Mouse (Mus musculus): ENCODE data around the gene Gm10139.
"Not testable (repeated sequence)": the region's sequence is repeated elsewhere in the genome, so short reads cannot be mapped to it uniquely, and the experiment has no call there.

Gm10139 gene

DNA sequence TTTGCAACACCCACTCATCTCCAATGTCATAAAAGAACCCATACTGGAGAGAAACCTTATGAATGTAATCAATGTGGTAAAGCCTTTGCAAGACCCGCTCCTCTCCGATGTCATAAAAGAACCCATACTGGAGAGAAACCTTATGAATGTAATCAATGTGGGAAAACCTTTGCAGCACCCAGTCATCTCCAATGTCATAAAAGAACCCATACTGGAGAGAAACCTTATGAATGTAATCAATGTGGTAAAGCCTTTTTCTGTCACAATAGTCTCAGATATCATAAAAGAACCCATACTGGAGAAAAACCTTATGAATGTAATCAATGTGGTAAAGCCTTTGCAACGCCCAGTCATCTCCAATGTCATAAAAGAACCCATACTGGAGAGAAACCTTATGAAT, at the start of gene Gm10139:
Gene Gm10139, plus strand, starts transcription at position 301 of the 400 bp plus-strand sequence.
- not testable (repeated sequence) for DNase-seq (ENCODE audit: low read depth)

DNA sequence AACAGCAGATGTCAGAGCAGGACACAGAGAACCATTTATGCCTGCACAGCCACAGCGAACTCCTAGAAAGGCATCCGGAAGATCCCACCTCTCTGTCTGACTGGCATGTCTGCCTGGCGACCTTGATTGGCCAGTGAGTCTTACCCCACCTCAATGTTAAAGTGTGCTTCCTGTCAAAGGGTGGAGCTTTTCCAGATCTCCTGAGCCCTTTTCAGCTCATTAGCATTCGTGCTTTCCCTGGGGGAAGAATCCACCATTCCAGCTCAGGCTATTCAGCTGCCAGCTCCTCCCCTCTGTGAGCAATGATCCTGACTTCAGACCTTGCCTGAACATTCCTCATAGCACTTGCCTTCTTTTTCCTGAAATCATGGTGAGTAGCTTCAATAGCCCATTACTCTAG, 45.2 kb downstream of the Gm10139 start:
- not testable (repeated sequence) for DNase-seq (ENCODE audit: low read depth)

Measured in fibroblast of lung, adult 2 months (primary cell).